In the genomic region with DNA sequence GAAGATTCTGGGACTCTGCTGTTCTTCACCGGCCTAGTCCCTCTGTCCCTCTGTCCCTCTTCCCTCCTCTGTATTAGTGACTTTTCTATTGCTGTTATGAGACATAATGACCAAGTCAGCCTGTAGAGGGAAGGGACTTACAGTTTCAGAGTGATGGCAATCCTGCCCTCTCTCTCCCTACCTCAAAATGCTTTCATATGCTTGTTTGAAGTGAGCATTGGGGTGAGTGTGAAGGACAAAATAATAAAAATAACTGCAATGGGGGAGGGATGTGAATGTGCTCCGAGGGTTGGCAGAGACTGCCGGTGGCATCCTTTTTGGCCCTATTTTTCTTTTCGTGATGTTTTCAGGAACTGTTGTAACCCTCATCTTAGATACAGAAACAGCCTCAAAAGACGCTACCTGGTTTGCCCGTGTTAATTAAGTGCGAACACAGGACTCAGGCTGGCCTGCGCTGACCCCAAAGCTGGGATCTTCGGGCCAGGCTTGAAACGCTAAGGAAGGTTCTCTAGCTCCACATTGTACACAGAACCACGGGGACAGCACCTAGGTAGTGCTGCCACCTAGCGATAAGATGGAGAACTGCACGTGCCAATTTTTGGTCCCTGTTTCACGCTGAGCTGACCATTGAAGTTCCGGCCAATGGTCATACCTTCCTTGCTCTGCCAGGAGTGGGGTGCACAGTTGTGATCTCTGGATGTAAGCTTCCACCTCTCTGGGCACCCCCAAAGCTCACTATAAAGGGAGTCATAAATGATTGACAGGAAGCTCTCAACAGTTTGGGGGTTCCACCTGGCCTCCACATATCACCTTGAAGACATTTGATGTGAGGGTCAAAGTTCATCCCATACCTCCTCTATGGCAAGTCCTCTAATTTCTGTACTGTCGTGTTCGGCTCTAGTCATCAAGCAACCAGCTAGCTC, we compare ENCODE assay signal across 8 mouse cellular contexts. TPM values are rescaled to one million over a fixed set of nuclear protein-coding genes. Genes with fewer than 3 reads are reported as not detected.
DNase-seq lines count a peak whose midpoint lies in the region; ATAC-seq and TF ChIP-seq lines count a peak whose summit lies in the region.

No protein-coding gene starts in this region.

- no peaks in the 10 kb centered on the region for H3K9me3 ChIP-seq in MEL (replicated peaks; ENCODE audit: insufficient read depth, low read length)
- no peaks in the 10 kb centered on the region for H3K9me3 ChIP-seq in kidney, embryonic 16.5 days (ENCODE audit: low read length)
- H3K9me3 ChIP-seq in lung, embryonic 16.5 days (ENCODE audit: control insufficient read depth, low read length): no peaks in the 10 kb centered on the region

- H3K4me2 ChIP-seq in kidney, embryonic 16.5 days (replicated peaks; ENCODE audit: low read depth, low read length): no peak overlapping the region
- H3K4me2 ChIP-seq in lung, embryonic 16.5 days (ENCODE audit: low read depth, low read length): no peak overlapping the region

- H3K79me2 ChIP-seq in MEL (ENCODE audit: control insufficient read depth, insufficient read depth, low read length, poor library complexity): no peaks in the 10 kb centered on the region

- H3K27ac ChIP-seq in MEL (ENCODE audit: control insufficient read depth, low read depth, low read length): no peak overlapping the region
- no peak overlapping the region for H3K27ac ChIP-seq in cerebellum, adult 2 months (ENCODE audit: insufficient read depth, low read length)
- H3K27ac ChIP-seq in gastrocnemius, adult 2 months: no peak overlapping the region
- no peak overlapping the region for H3K27ac ChIP-seq in kidney, embryonic 16.5 days (ENCODE audit: low read length)
- H3K27ac ChIP-seq in lung, embryonic 16.5 days (ENCODE audit: low read length): no peak overlapping the region

- H3K9ac ChIP-seq in MEL (ENCODE audit: control insufficient read depth, low read depth, low read length, poor library complexity, severe bottlenecking): no peak overlapping the region
- no peak overlapping the region for H3K9ac ChIP-seq in kidney, embryonic 16.5 days (replicated peaks; ENCODE audit: low read length)
- no peak overlapping the region for H3K9ac ChIP-seq in lung, embryonic 16.5 days (ENCODE audit: low read length)

- intact Hi-C loops in gastrocnemius, adult 2 months (cut with DNase I): loop anchor here (5.0 kb wide), 1 partner anchor 222 kb away; no protein-coding TSS in a partner anchor

- DNase-seq in CD4-positive helper T cell, adult 2 months (ENCODE audit: low read depth, low spot score): peak; percentile 62
- DNase-seq in MEL (ENCODE audit: low read depth, low spot score): peak; percentile 53
- DNase-seq in cerebellum, adult 2 months: peak; percentile 37 to 62
- peak; percentile 70 for DNase-seq in gastrocnemius, adult 2 months
- DNase-seq in right cerebral cortex, adult 2 months (ENCODE audit: low spot score in 2 of 2): peak; percentile 67 to 71
- no peak for DNase-seq in Muller cell, postnatal 12 days (ENCODE audit: inconsistent ontology term)

- no peak overlapping the region for H3K4me3 ChIP-seq in MEL (ENCODE audit: control insufficient read depth in 1 of 2, insufficient read depth in 1 of 2, low read depth in 2 of 2, low read length in 2 of 2)
- no peak overlapping the region for H3K4me3 ChIP-seq in cerebellum, adult 2 months (replicated peaks; ENCODE audit: insufficient read depth, low read depth, low read length)
- no peak overlapping the region for H3K4me3 ChIP-seq in gastrocnemius, adult 2 months
- H3K4me3 ChIP-seq in kidney, embryonic 16.5 days (ENCODE audit: low read length): no peak overlapping the region
- H3K4me3 ChIP-seq in lung, embryonic 16.5 days (ENCODE audit: low read length): no peak overlapping the region

- TF ChIP-seq RAD21 in MEL (IDR thresholded peaks at IDR 0.05; ENCODE audit: low read depth, low read length): peak; percentile 77

- H3K36me3 ChIP-seq in MEL (ENCODE audit: control insufficient read depth in 1 of 2, insufficient read depth in 2 of 2, low read length in 2 of 2): peaks cover 0 to 2% of the 10 kb centered on the region in 2 experiments; a peak in 1 of 4 replicates
- no peaks in the 10 kb centered on the region for H3K36me3 ChIP-seq in kidney, embryonic 16.5 days (ENCODE audit: insufficient read depth, low read length)
- H3K36me3 ChIP-seq in lung, embryonic 16.5 days (ENCODE audit: control insufficient read depth, insufficient read depth, low read length): no peaks in the 10 kb centered on the region

- peak; percentile 78 for ATAC-seq in kidney, embryonic 16.5 days (ENCODE audit: low FRiP score, low TSS enrichment)
- ATAC-seq in lung, embryonic 16.5 days (ENCODE audit: low read depth): peak; percentile 56

- H3K27me3 ChIP-seq in MEL (ENCODE audit: control insufficient read depth in 1 of 2, insufficient read depth in 2 of 2, low read length in 2 of 2): peaks cover 0 to 6% of the 10 kb centered on the region in 2 experiments; a peak in 2 of 4 replicates
- no peaks in the 10 kb centered on the region for H3K27me3 ChIP-seq in cerebellum, adult 2 months (ENCODE audit: control insufficient read depth, insufficient read depth, low read length)
- H3K27me3 ChIP-seq in kidney, embryonic 16.5 days (ENCODE audit: insufficient read depth, low read length): no peaks in the 10 kb centered on the region; the same call in 1 of the 2 replicates
- no peaks in the 10 kb centered on the region for H3K27me3 ChIP-seq in lung, embryonic 16.5 days (ENCODE audit: control insufficient read depth, insufficient read depth, low read depth, low read length)

- H3K4me1 ChIP-seq in MEL (ENCODE audit: control insufficient read depth in 1 of 2, insufficient read depth in 2 of 2, low read length in 2 of 2): peaks cover 0 to 2% of the 10 kb centered on the region in 2 experiments; a peak in 2 of 4 replicates
- H3K4me1 ChIP-seq in cerebellum, adult 2 months (ENCODE audit: control insufficient read depth, insufficient read depth, low read length): no peaks in the 10 kb centered on the region
- H3K4me1 ChIP-seq in kidney, embryonic 16.5 days (ENCODE audit: insufficient read depth, low read length): no peaks in the 10 kb centered on the region
- peaks cover 2% of the 10 kb centered on the region for H3K4me1 ChIP-seq in lung, embryonic 16.5 days (replicated peaks; ENCODE audit: control insufficient read depth, insufficient read depth, low read length)

- TF ChIP-seq CTCF in MEL (IDR thresholded peaks at IDR 0.05 in 2 of 3, conservative IDR thresholded peaks at IDR 0.05 in 1 of 3; ENCODE audit: control insufficient read depth in 1 of 3, insufficient read depth in 1 of 3, low read depth in 2 of 3, low read length in 3 of 3, poor library complexity in 1 of 3, severe bottlenecking in 1 of 3): peak; percentile 87 to 98 (median 91)
- TF ChIP-seq CTCF in cerebellum, adult 2 months (IDR thresholded peaks at IDR 0.05; ENCODE audit: borderline replicate concordance, insufficient read depth, low read depth, low read length): peak; percentile 93
- peak; percentile 99; the same call in 1 of the 2 replicates for TF ChIP-seq CTCF in gastrocnemius, adult 2 months (IDR thresholded peaks at IDR 0.05)

- no peak for TF ChIP-seq POLR2A in MEL (IDR thresholded peaks at IDR 0.05; ENCODE audit: control insufficient read depth in 1 of 2, insufficient read depth in 1 of 2, low read depth in 1 of 2, low read length in 2 of 2, poor library complexity in 1 of 2)
- TF ChIP-seq POLR2A in cerebellum, adult 2 months (IDR thresholded peaks at IDR 0.05; ENCODE audit: borderline replicate concordance, insufficient read depth, low read length): no peak

- WGBS in cerebellum, adult 2 months: 30% methylated on average over 17 of the region's 17 CpGs
- WGBS in kidney, embryonic 16.5 days: 34% methylated on average over 17 of the region's 17 CpGs
- WGBS in lung, embryonic 16.5 days: 29% methylated on average over 17 of the region's 17 CpGs

- TF ChIP-seq EP300 in MEL (IDR thresholded peaks at IDR 0.05; ENCODE audit: low read depth in 1 of 2, low read length in 2 of 2): no peak

TF ChIP-seq in MEL, 35 proteins besides CTCF, POLR2A, EP300 and RAD21 (continues in another document):
- TF ChIP-seq ZC3H11A (IDR thresholded peaks at IDR 0.05; ENCODE audit: low read depth, low read length) (peak; percentile 64), POLR2AphosphoS2 (IDR thresholded peaks at IDR 0.05; ENCODE audit: low read length) (no peak), HCFC1 (IDR thresholded peaks at IDR 0.05; ENCODE audit: low read depth, low read length) (no peak), MAFK (IDR thresholded peaks at IDR 0.05; ENCODE audit: borderline replicate concordance, low read depth, low read length) (no peak), UBTF (IDR thresholded peaks at IDR 0.05; ENCODE audit: borderline replicate concordance, insufficient read depth, low read depth, low read length) (no peak), ZMIZ1 (IDR thresholded peaks at IDR 0.05; ENCODE audit: low read depth, low read length) (no peak), E2F4 (IDR thresholded peaks at IDR 0.05; ENCODE audit: borderline replicate concordance, low read depth, low read length) (no peak), ZKSCAN1 (IDR thresholded peaks at IDR 0.05; ENCODE audit: low read depth, low read length) (no peak), GABPA (IDR thresholded peaks at IDR 0.05; ENCODE audit: low read depth, low read length) (no peak), NRF1 (IDR thresholded peaks at IDR 0.05; ENCODE audit: insufficient read depth, low read depth, low read length, poor library complexity, severe bottlenecking) (no peak), TCF12 (IDR thresholded peaks at IDR 0.05; ENCODE audit: low read depth, low read length) (no peak), MXI1 (IDR thresholded peaks at IDR 0.05; ENCODE audit: low read depth, low read length) (no peak), MAX (IDR thresholded peaks at IDR 0.05; ENCODE audit: low read length) (peak; percentile 81)

RNA-seq across cellular contexts. Expression of a gene that starts 17.1 kb away (rescaled TPM):
- not detected in 2 replicates for total RNA-seq in MEL (2012; rRNA removed)
- under 1 TPM in 1 of 2 experiments, not detected in 1; 0.07 TPM for polyA plus RNA-seq in MEL (2012; ENCODE audit: insufficient read depth in 1 of 2, insufficient read length in 2 of 2, low read depth in 1 of 2, low replicate concordance in 2 of 2, missing spikeins in 1 of 2)
- 3.4 and 4.7 TPM in 2 replicates for polyA plus RNA-seq in cerebellum, adult 2 months (2012; rRNA removed)
- under 1 TPM; 0.50 to 0.51 TPM for total RNA-seq in gastrocnemius, adult 2 months (2021)
- 6.2 and 7.1 TPM in 2 replicates for polyA plus RNA-seq in kidney, embryonic 16.5 days (2015; fragmentation: Nextera tagmentation; extraction: Ambion mirVana)
- polyA plus RNA-seq in lung, embryonic 16.5 days (2015; fragmentation: Nextera tagmentation; extraction: Ambion mirVana): 6.5 and 8.3 TPM in 2 replicates

RNA-seq across cellular contexts. Expression of a gene that starts 42.8 kb away (rescaled TPM):
- 16.8 and 19.9 TPM in 2 replicates for total RNA-seq in MEL (2012; rRNA removed)
- polyA plus RNA-seq in MEL (2012; ENCODE audit: insufficient read depth in 1 of 2, insufficient read length in 2 of 2, low read depth in 1 of 2, low replicate concordance in 2 of 2, missing spikeins in 1 of 2): 10 to 100 TPM in 1 of 2 experiments, not detected in 1; 14.4 TPM
- 0.30 and 0.38 TPM in 2 replicates for polyA plus RNA-seq in cerebellum, adult 2 months (2012; rRNA removed)
- under 1 TPM in 1 of 2 experiments, not detected in 1; 0.33 TPM for total RNA-seq in gastrocnemius, adult 2 months (2021)
- 3.9 TPM in 2 replicates for polyA plus RNA-seq in kidney, embryonic 16.5 days (2015; fragmentation: Nextera tagmentation; extraction: Ambion mirVana)
- polyA plus RNA-seq in lung, embryonic 16.5 days (2015; fragmentation: Nextera tagmentation; extraction: Ambion mirVana): 5.4 and 5.7 TPM in 2 replicates
